Mouse (Mus musculus) Muller cell, postnatal 12 days (primary cell): ENCODE data around the gene Evi5.

ENCODE experiments used
- DNase-seq: peaks from one replicate; pipeline ENCODE4 v3.0.0-alpha.2; 2015; ENCODE audit errors: inconsistent ontology term

The Evi5 gene

GRCm38 (mm10) chr5:107807496-107807895, 67.4 kb downstream of the Evi5 start:
- DNase-seq = peak; percentile 27

DNA sequence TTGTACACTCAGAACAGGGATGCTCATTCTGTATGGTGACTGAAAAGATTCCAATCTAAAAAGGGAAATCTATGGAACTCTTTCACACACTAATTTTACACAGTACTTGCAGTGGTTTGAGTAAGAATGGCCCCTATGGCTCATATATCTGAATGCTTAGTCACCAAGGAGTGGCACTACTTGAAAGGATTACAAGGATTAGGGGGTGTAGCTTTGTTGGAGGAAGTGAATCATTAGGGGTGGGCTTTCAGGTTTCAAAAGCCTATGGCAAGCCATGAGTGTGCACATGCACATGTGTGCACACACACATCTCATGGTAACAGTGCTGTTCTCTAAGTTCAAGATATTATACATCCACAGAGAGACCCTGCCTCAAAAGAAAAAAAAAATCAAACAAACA, 72.3 kb downstream of the Evi5 start:
- no peak for DNase-seq

DNA sequence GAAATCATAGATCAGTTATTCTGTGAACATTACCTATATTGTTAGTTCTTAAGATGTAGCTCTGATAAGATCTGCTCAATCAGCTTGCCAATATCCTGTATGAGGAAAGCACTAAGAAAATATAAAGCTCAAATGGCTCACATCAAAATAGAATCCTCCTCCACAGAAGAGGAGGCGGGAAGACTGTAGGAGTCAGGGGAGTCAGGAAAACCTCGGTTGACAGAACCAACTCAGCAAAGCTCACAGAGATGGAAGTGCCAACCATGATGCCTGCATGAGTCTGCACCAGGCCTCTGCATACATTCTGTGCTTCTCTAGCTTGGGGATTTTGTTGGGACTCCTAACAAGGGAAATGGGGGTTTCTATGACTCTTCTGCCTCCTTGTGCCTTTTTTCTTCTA, 73.7 kb downstream of the Evi5 start:
- DNase-seq = no peak

DNA sequence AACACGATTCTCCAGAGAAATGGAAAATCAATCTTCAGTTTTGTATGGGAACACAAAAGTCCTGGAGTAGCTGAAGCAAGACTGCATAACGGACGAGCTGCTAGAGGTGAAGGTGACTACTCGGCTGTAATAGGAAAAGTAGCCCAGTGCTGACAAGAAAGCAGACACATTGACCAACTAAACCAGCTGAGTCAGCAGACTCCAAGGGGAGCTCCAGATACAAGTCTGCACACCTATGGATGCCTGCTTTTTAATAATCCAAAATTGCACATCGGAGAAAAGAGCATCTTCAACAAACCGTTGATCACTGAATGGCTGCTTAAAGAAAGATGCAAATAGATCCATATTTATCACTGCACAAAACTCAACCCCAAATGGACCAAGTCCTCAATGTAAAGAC, 76.6 kb downstream of the Evi5 start:
- DNase-seq = no peak

DNA sequence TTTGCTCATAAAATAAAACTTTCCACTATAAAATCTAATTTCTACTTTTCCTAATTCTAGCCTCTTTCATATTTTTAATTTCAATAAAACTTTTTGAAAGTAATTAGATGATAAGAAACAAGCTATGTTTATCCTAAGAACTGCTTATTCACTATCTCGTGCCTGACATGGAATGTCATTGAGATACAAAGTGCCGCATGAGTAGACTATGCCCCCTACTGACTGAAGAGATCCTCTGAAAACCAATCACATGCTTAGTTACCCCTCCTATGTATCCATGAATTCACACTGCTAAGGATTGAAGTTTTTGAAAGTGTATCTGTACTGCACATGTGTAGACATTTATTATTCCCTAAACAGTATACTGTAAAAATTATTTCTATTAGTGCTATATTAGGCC, 81.0 kb downstream of the Evi5 start:
- no peak for DNase-seq

GRCm38 (mm10) chr5:107793258-107793657, 81.6 kb downstream of the Evi5 start:
- peak; percentile 88 for DNase-seq

DNA sequence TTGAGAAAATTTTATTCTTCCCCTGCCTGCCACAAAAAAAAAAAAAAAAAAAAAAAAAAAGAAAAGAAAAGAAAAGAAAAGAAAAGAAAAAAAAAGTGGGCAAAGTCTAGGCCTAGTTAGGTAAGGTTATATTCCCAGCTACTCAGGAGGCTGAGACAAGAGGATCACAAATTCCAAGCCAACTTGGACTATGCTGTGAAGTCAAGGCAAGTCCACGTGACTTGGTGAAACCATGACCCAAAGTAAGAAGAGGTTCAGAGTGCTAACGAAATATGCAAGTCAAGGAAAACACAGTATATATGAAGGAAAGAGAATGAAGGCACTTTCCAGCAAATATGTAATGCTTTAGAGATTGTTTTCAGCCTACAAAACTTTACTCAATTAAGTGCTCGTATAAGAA, 82.4 kb downstream of the Evi5 start:
- DNase-seq = no peak

GRCm38 (mm10) chr5:107791966-107792365, 82.9 kb downstream of the Evi5 start:
- DNase-seq = no peak

- no peak for DNase-seq
These were observed 85.4 kb downstream of the Evi5 start for GRCm38 (mm10) chr5:107789492-107789891.

DNA sequence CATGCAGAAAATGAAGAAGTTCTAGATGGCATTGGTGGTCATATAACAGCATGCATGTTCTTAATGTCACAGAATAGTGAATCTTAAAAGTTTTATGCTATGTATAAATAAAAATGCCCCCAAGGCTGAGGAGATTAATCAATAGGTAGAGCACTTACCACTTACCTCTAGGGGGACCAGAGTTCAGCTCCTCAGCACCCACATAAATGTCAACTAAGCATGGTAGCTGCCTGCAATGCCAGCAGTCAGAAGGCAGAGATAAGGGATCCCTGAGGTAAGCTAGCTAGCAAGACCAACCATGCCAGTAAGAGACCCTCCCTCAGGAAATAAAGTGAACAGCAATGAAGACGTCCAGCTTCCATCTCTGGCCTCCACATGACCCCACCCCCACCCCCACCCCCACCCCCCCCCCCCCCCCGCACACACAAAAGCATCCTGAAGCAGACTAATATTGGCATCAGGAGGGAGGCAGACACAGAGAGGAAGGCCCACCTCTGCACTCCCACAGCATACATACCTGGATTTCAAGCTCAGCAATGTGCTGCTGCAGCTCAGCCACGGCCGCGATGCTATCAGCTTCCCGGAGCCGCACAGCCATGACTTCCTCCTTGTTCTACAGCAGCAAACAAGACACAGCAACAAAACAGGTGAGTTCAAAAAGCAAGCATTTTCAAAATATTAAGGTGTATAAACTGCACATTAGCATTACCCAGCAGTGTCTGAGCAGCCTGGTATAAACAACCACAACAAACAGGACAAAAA, 87.0 kb downstream of the Evi5 start:
- DNase-seq = no peak

DNA sequence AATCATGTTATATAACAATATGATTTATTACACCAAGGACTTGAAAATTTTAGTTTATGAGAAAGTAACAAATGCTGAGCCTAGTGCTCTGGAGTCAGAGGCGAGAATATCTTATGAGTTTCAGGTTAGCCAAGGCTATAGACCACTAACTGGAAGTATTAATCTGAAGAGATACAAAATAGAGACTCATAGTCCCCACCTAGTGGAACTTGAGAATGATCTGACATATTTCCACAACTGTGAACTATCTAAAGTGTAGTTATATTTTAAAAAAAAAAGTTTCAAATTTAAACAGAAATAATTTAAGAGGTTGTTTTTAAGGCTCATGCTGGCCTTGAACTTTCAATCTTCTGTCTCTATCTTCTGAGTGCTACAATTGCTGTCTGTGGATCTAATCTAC, 92.5 kb downstream of the Evi5 start:
- DNase-seq = no peak

GRCm38 (mm10) chr5:107778763-107779162, 96.1 kb downstream of the Evi5 start:
- no peak for DNase-seq

DNA sequence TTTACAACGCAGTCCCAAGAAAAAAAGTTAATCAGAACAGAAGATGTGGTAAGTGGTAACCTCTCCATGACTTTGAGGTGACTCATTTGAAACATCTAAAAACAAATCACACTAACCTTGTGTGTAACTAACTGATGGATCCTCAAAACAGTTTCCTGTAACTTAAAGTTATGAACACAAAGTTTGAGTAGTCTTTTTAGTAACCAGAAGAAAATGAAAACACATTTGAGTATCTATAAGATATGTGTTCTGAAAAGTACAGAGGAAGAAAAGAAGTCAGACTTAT, 97.4 kb downstream of the Evi5 start:
- DNase-seq = no peak

GRCm38 (mm10) chr5:107776777-107777544, 97.9 kb downstream of the Evi5 start:
- DNase-seq = no peak

GRCm38 (mm10) chr5:107775875-107776274, 99.0 kb downstream of the Evi5 start:
- DNase-seq = no peak

DNA sequence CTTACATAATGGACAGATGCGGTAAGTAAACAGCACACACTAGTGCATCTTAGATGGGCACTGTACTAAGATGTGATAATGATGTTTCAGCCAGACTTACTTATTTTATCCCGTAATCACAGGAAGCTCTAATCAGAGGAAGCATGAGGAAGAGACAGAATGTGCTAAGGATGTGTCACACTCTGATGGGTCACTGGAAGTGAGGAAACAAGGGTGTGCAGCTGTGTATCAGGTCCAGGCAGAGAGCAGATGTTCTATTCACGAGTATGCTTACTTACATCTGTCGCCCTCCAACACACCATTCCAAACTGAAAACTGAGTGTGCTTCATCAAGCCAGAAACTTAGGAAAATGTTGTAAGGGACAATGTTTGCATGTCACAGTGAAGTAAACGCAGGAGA, 102.9 kb downstream of the Evi5 start:
- DNase-seq = no peak

- DNase-seq = no peak
These were observed 106.7 kb downstream of the Evi5 start for GRCm38 (mm10) chr5:107768224-107768623.

DNA sequence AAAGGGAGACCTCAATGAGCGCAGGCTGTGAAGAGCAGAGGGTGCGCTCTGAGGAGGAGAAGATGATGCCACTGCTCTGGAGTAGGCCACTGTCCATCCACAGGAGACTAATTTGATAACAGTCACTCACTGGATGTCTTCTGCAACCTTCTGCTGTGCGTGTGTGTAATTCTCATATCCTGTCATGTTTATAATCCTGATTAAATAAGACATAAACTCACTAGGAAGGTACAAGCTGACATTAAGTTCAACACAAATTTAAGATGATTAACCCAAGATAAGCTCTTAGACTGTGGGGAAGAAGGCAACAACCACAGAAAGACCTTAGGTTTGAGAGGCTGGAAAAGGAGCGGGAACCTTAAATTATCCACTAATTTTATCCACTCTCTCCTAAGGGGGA, 109.0 kb downstream of the Evi5 start:
- DNase-seq = no peak

DNA sequence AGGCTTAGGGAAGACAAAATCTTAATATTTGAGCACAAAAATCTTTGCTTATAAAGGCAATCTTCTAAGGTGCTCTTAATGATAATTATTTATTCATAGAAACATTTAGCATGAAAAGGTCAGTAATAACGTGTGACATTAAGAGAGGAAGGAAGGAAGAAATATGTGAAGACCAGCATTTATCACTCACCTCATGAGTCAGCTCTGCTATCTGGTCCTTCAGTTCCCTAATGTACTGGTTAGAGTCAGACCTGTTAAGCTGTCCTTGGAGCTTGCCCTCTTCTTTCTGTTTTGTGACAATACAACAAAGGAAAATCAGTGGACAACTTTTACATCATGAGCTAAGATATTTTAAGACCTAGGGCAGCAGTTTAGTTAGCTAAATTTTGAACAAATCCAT, 110.4 kb downstream of the Evi5 start:
- DNase-seq = no peak

GRCm38 (mm10) chr5:107763674-107764073, 111.2 kb downstream of the Evi5 start:
- no peak for DNase-seq

- DNase-seq = no peak
These were observed 115.8 kb downstream of the Evi5 start for GRCm38 (mm10) chr5:107759121-107759520.

GRCm38 (mm10) chr5:107756072-107756471, 118.8 kb downstream of the Evi5 start:
- no peak for DNase-seq

GRCm38 (mm10) chr5:107754740-107755139, 120.2 kb downstream of the Evi5 start:
- DNase-seq = no peak

GRCm38 (mm10) chr5:107753656-107754055, 121.3 kb downstream of the Evi5 start:
- no peak for DNase-seq
